Mouse (Mus musculus) MEL (cell line): Measurements from ENCODE around the gene Stra6. TPM values are rescaled to one million over a fixed set of nuclear protein-coding genes. Genes with fewer than 3 reads are reported as not detected.

Source experiments
- DNase-seq: peaks from one replicate; pipeline ENCODE4 v3.0.0; 2011; ENCODE audit warnings: low read depth, low spot score
- H3K27ac ChIP-seq: 2 replicates; pipeline ENCODE4 v1.5.1; 2012; ENCODE audit warnings: low read depth, mild to moderate bottlenecking, control low read depth, low read length, moderate library complexity; ENCODE audit not compliant: control insufficient read depth
- H3K27me3 ChIP-seq, 2 experiments: fragments of 150-350 bp in 1 of 2; sonication (generic) in 1 of 2; 2 replicates each; pipeline ENCODE4 v1.6.1; 2012; ENCODE audit warnings: low read length in 2 of 2, mild to moderate bottlenecking in 2 of 2, improper control_type of control experiment in 1 of 2, moderate library complexity in 1 of 2; ENCODE audit not compliant: insufficient read depth in 2 of 2, control insufficient read depth in 1 of 2
- H3K36me3 ChIP-seq, 2 experiments: 2 replicates each; pipeline ENCODE4 v1.6.1; 2012 to 2014; ENCODE audit warnings: low read length in 2 of 2, improper control_type of control experiment in 1 of 2, inconsistent platforms in 1 of 2, mild to moderate bottlenecking in 1 of 2; ENCODE audit not compliant: insufficient read depth in 2 of 2, control insufficient read depth in 1 of 2
- H3K4me1 ChIP-seq, 2 experiments: fragments of 150-350 bp in 1 of 2; sonication (generic) in 1 of 2; 2 replicates each; pipeline ENCODE4 v1.6.1; 2012; ENCODE audit warnings: low read length in 2 of 2, improper control_type of control experiment in 1 of 2, mild to moderate bottlenecking in 1 of 2; ENCODE audit not compliant: insufficient read depth in 2 of 2, control insufficient read depth in 1 of 2
- H3K4me3 ChIP-seq, 2 experiments: fragments of 150-350 bp in 1 of 2; sonication (generic) in 1 of 2; 2 replicates each; pipeline ENCODE4 v1.5.1; 2012; ENCODE audit warnings: low read depth in 2 of 2, low read length in 2 of 2, mild to moderate bottlenecking in 2 of 2, moderate library complexity in 2 of 2, control low read depth in 1 of 2, improper control_type of control experiment in 1 of 2; ENCODE audit not compliant: control insufficient read depth in 1 of 2, insufficient read depth in 1 of 2
- H3K79me2 ChIP-seq: 2 replicates; pipeline ENCODE4 v1.6.1; 2012; ENCODE audit warnings: mild to moderate bottlenecking, low read length, moderate library complexity; ENCODE audit not compliant: control insufficient read depth, poor library complexity, insufficient read depth
- H3K9ac ChIP-seq: 2 replicates; pipeline ENCODE4 v1.6.1; 2012; ENCODE audit warnings: low read depth, mild to moderate bottlenecking, control low read depth, low read length, moderate library complexity; ENCODE audit not compliant: control insufficient read depth, poor library complexity, severe bottlenecking
- H3K9me3 ChIP-seq: fragments of 150-350 bp; sonication (generic); replicated peaks from 2 replicates; pipeline ENCODE4 v1.6.1; 2012; ENCODE audit warnings: mild to moderate bottlenecking, low read length, improper control_type of control experiment, moderate library complexity; ENCODE audit not compliant: insufficient read depth
- BHLHE40 ChIP-seq: IDR thresholded peaks from 2 replicates; pipeline ENCODE4 v1.6.1; 2012; ENCODE audit warnings: low read depth, mild to moderate bottlenecking, inconsistent platforms, low read length, improper control_type of control experiment, borderline replicate concordance
- E2F4 ChIP-seq: IDR thresholded peaks from 2 replicates; pipeline ENCODE4 v1.6.1; 2011; ENCODE audit warnings: low read depth, low read length, improper control_type of control experiment, borderline replicate concordance
- ELF1 ChIP-seq: IDR thresholded peaks from 2 replicates; pipeline ENCODE4 v1.6.1; 2014; ENCODE audit warnings: low read depth, mild to moderate bottlenecking, inconsistent platforms, low read length, improper control_type of control experiment, moderate library complexity
- EP300 ChIP-seq, 2 experiments: IDR thresholded peaks; 2 replicates each; pipeline ENCODE4 v1.6.1; 2011; ENCODE audit warnings: improper control_type of control experiment in 2 of 2, low read length in 2 of 2, low read depth in 1 of 2, mild to moderate bottlenecking in 1 of 2
- ETS1 ChIP-seq: IDR thresholded peaks from 2 replicates; pipeline ENCODE4 v1.6.1; 2012; ENCODE audit warnings: low read depth, mild to moderate bottlenecking, inconsistent platforms, low read length, improper control_type of control experiment, moderate library complexity
- GABPA ChIP-seq: IDR thresholded peaks from 2 replicates; pipeline ENCODE4 v1.6.1; 2012; ENCODE audit warnings: low read depth, mild to moderate bottlenecking, inconsistent platforms, low read length, improper control_type of control experiment, moderate library complexity
- GATA1 ChIP-seq: IDR thresholded peaks from 2 replicates; pipeline ENCODE4 v1.6.1; 2011; ENCODE audit warnings: low read depth, low read length, improper control_type of control experiment
- HCFC1 ChIP-seq: IDR thresholded peaks from 2 replicates; pipeline ENCODE4 v1.6.1; 2012; ENCODE audit warnings: low read depth, mild to moderate bottlenecking, inconsistent platforms, low read length, improper control_type of control experiment, moderate library complexity
- JUND ChIP-seq: IDR thresholded peaks from 2 replicates; pipeline ENCODE4 v1.6.1; 2011; ENCODE audit warnings: low read depth, mild to moderate bottlenecking, improper control_type of control experiment, low read length
- MAX ChIP-seq: IDR thresholded peaks from 2 replicates; pipeline ENCODE4 v1.6.1; 2011; ENCODE audit warnings: low read length, improper control_type of control experiment
- MXI1 ChIP-seq: IDR thresholded peaks from 2 replicates; pipeline ENCODE4 v1.6.1; 2011; ENCODE audit warnings: mild to moderate bottlenecking, low read depth, low read length, improper control_type of control experiment
- NELFE ChIP-seq: IDR thresholded peaks from 2 replicates; pipeline ENCODE4 v1.6.1; 2011; ENCODE audit warnings: low read depth, low read length, improper control_type of control experiment
- NRF1 ChIP-seq: IDR thresholded peaks from 2 replicates; pipeline ENCODE4 v1.6.1; 2014; ENCODE audit warnings: low read depth, mild to moderate bottlenecking, inconsistent platforms, low read length, improper control_type of control experiment, moderate library complexity; ENCODE audit not compliant: poor library complexity, insufficient read depth, severe bottlenecking
- POLR2A ChIP-seq, 2 experiments: IDR thresholded peaks; 2 replicates each; pipeline ENCODE4 v1.6.1; 2011 to 2012; ENCODE audit warnings: low read length in 2 of 2, mild to moderate bottlenecking in 2 of 2, control low read depth in 1 of 2, improper control_type of control experiment in 1 of 2, low read depth in 1 of 2, moderate library complexity in 1 of 2; ENCODE audit not compliant: control insufficient read depth in 1 of 2, insufficient read depth in 1 of 2, poor library complexity in 1 of 2
- POLR2AphosphoS2 ChIP-seq: IDR thresholded peaks from 2 replicates; pipeline ENCODE4 v1.6.1; 2011; ENCODE audit warnings: low read length, improper control_type of control experiment
- RAD21 ChIP-seq: IDR thresholded peaks from 2 replicates; pipeline ENCODE4 v1.6.1; 2011; ENCODE audit warnings: mild to moderate bottlenecking, low read depth, low read length, improper control_type of control experiment
- RCOR1 ChIP-seq: IDR thresholded peaks from 2 replicates; pipeline ENCODE4 v1.6.1; 2012; ENCODE audit warnings: low read depth, mild to moderate bottlenecking, inconsistent platforms, low read length, improper control_type of control experiment
- SIN3A ChIP-seq: IDR thresholded peaks from 2 replicates; pipeline ENCODE4 v1.6.1; 2012; ENCODE audit warnings: low read length, improper control_type of control experiment, inconsistent platforms
- TBP ChIP-seq: IDR thresholded peaks from 2 replicates; pipeline ENCODE4 v1.8.0; 2011; ENCODE audit warnings: low read depth, low read length, improper control_type of control experiment
- TCF12 ChIP-seq: IDR thresholded peaks from 2 replicates; pipeline ENCODE4 v1.6.1; 2014; ENCODE audit warnings: low read depth, mild to moderate bottlenecking, inconsistent platforms, low read length, improper control_type of control experiment, moderate library complexity
- UBTF ChIP-seq: IDR thresholded peaks from 2 replicates; pipeline ENCODE4 v1.6.1; 2012; ENCODE audit warnings: low read depth, mild to moderate bottlenecking, inconsistent platforms, low read length, improper control_type of control experiment, moderate library complexity, borderline replicate concordance; ENCODE audit not compliant: insufficient read depth
- ZNF384 ChIP-seq: IDR thresholded peaks from 2 replicates; pipeline ENCODE4 v1.6.1; 2012; ENCODE audit warnings: low read depth, mild to moderate bottlenecking, inconsistent platforms, low read length, improper control_type of control experiment
- polyA plus RNA-seq, 2 experiments: library from polyadenylated mRNA; stranded (reverse) in 1 of 2; unstranded in 1 of 2; fragments of >175 nt in 1 of 2; fragments of >200 nt in 1 of 2; gene quantifications; 2 replicates each; pipeline versions ENCODE4 v1.2.1 to v1.2.4; 2012; ENCODE audit warnings: low replicate concordance in 2 of 2, low read depth in 1 of 2; ENCODE audit not compliant: insufficient read length in 2 of 2, insufficient read depth in 1 of 2, missing spikeins in 1 of 2
- total RNA-seq: library from RNA; depleted of rRNA; stranded (reverse); fragments of 300-350 nt; gene quantifications from 2 replicates; pipeline ENCODE4 v1.2.3, GENCODE M21; 2012

Stra6 gene
- total and polyA plus RNA-seq, 3 experiments = not detected

DNA sequence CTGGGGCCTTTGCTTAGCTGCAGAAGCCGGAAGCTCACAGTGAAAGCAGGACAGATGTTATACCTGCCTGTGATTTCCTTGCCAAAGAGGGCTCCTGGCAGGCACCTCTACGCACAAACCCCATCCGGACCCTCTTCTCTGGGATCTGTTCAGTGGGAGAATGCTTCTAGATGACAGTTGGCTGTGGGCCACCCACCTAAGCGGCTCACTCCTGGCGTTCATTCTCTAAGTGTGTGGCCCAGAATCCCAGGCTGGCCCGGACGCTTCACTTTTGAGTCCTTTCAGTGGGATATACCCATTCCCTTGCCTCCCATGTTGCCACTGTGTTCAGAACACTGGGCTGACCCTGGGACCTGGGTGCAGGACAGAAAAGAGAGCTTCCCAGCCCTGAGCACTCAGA lies 23.3 kb downstream of the Stra6 start:
- H3K9me3 ChIP-seq = no peaks in the 10 kb centered on the region
- H3K27ac ChIP-seq = no peak overlapping the region
- no peaks in the 10 kb centered on the region for H3K79me2 ChIP-seq
- TF ChIP-seq ETS1 = no peak
- TF ChIP-seq ELF1 = no peak
- no peak for TF ChIP-seq UBTF
- TF ChIP-seq SIN3A = no peak
- TF ChIP-seq TCF12 = no peak
- no peak for TF ChIP-seq JUND
- no peak for TF ChIP-seq RAD21
- no peak for TF ChIP-seq RCOR1
- TF ChIP-seq BHLHE40 = no peak
- no peak for TF ChIP-seq NELFE
- TF ChIP-seq POLR2A (IDR thresholded peaks at IDR 0.05; ENCODE audit: control insufficient read depth in 1 of 2, insufficient read depth in 1 of 2, low read depth in 1 of 2, low read length in 2 of 2, poor library complexity in 1 of 2) = no peak
- no peak for TF ChIP-seq TBP
- TF ChIP-seq GATA1 = no peak
- no peak for TF ChIP-seq MAX
- no peak for TF ChIP-seq GABPA
- no peak overlapping the region for H3K4me3 ChIP-seq
- H3K4me1 ChIP-seq = no peaks in the 10 kb centered on the region
- no peak overlapping the region for H3K9ac ChIP-seq
- H3K36me3 ChIP-seq = no peaks in the 10 kb centered on the region
- H3K27me3 ChIP-seq = peaks cover 0 to 14% of the 10 kb centered on the region in 2 experiments; a peak in 3 of 4 replicates
- no peak for DNase-seq

DNA sequence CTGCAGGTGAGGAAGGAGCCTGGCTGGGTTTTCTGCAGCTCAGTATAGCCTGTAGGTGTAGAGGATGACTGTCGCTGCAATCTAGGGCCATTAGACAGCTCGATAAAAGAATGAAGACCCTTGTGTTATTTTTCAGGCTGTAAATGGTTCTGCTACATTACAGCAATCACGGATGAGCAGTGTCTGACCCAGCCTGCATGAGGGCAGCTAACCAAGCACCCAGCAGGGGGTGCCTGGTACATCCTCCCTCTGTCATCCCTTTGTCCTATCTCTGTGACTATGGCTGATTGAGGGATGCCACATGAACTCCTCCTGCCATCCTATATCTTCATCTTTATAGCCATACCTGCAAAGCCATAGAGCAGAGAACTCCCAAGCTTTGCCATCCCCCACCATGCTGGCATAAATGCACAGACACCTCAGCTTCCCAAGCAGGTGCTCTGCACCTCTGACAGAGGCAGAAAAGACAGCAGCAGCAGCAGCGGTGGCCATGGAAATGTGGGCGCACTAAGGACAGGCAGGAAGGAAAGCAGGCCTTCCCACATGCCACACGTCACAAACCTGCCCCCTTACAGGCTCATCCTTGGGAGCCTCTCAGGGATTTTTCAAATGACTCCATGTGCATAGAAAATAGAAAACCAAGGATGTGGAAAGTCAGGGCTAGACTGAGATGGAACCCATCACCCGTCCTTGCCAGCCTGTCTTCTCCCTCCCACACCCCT lies 23.9 kb downstream of the Stra6 start:
- Histone ChIP-seq H3K4me3 (no peak overlapping the region), H3K79me2 (no peaks in the 10 kb centered on the region), H3K36me3 (no peaks in the 10 kb centered on the region), H3K27me3 (peaks cover 0 to 14% of the 10 kb centered on the region in 2 experiments), H3K4me1 (no peaks in the 10 kb centered on the region), H3K9ac (no peak overlapping the region), H3K9me3 (no peaks in the 10 kb centered on the region), H3K27ac (no peak overlapping the region)
- DNase-seq = no peak
- TF ChIP-seq EP300 (IDR thresholded peaks at IDR 0.05; ENCODE audit: low read depth in 1 of 2, low read length in 2 of 2) (no peak), HCFC1 (no peak), NRF1 (no peak), MXI1 (no peak), GATA1 (no peak), POLR2AphosphoS2 (no peak), E2F4 (no peak), GABPA (no peak), ZNF384 (no peak)
